Mouse (Mus musculus): ENCODE data around the gene Nmu. TPM values are rescaled to one million over a fixed set of nuclear protein-coding genes. Genes with fewer than 3 reads are reported as not detected.

The Nmu gene
- polyA plus RNA-seq (2014; fragmentation: Nextera tagmentation; extraction: Ambion mirVana) = not detected in 2 replicates

DNA sequence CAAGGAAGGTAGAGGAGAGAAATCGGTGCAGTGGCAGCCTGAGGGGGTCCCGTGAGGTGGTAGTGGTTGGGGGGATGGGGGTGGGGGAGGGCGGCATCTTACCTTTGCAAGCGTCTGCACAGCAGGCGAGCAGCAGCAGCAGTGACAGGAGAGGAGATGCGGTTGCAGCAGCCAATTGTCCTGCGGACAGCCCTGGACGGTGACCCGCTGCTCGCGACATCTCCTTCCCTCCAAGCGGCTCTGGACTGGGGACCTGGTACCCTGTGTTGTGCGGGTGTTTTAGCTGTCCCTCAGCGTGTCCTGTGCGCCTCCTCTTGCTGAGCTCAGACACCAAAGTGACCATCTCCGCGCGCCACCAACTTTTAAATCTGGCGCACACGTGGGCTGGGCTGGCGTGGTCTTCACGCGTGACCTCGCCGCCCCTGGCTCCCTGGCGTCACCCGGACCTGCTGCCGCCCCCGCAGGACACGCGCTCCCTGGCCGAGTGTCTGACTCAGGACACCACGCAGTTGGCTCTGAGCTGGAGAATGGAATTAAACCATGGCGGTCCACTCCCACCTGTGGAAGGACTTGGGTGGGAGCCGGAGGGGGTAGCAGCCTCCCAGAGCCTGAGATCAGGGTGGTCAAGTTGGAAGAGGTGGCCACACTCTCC is at the start of gene Nmu:
TSS of gene Nmu (minus strand) at position 336 of the 652 bp plus-strand sequence.
- Histone ChIP-seq H3K9ac (ENCODE audit: low read length) (peak within 1 kb of the TSS; percentile 52; the same call in 1 of the 2 replicates), H3K4me1 (ENCODE audit: control insufficient read depth in 2 of 2, insufficient read depth in 2 of 2, low read length in 2 of 2) (peaks cover 6 to 8% of the 10 kb centered on the region in 2 experiments; a peak in 3 of 4 replicates), H3K36me3 (ENCODE audit: control insufficient read depth, insufficient read depth, low read length) (no peaks in the 10 kb centered on the region), H3K4me2 (ENCODE audit: low read length) (peak within 1 kb of the TSS; percentile 77), H3K9me3 (ENCODE audit: control insufficient read depth, low read length) (no peaks in the 10 kb centered on the region), H3K4me3 (ENCODE audit: control insufficient read depth in 1 of 2, insufficient read depth in 1 of 2, low read depth in 1 of 2, low read length in 2 of 2) (peak within 1 kb of the TSS; percentile 32 to 36), H3K27me3 (ENCODE audit: control insufficient read depth, insufficient read depth, low read length) (peaks cover 24% of the 10 kb centered on the region), H3K27ac (replicated peaks in 1 of 2; ENCODE audit: control insufficient read depth in 1 of 2, insufficient read depth in 1 of 2, low read depth in 2 of 2, low read length in 2 of 2) (no peak within 1 kb of the TSS)
- ATAC-seq (ENCODE audit: insufficient number of reproducible peaks, insufficient read depth, low FRiP score, low read depth) = no peak
- WGBS = 6% methylated on average over 35 of the region's 35 CpGs

DNA sequence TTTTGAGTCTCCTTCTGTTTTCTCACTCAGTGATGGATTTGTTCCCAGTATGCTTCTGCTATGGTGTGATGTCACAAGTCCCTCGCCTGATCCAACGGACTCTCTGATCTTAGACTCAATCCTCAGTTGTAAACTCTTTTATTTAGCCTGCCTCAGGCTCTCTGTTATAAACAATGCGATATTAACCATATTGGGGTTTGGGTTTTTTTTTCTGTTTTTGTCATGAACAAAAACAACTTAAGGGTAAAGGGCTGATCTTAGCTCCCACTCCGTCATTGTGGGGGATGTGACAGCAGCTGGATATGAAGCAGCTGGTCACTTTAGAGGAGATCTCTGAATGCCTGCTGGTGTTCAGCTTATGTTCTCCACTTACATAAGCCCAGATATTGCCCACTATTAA is 48.1 kb upstream of the Nmu start:
- WGBS = 77% methylated on average over 4 of the region's 4 CpGs
- Histone ChIP-seq H3K9me3 (ENCODE audit: control insufficient read depth, low read length) (no peaks in the 10 kb centered on the region), H3K9ac (ENCODE audit: low read length) (no peak overlapping the region), H3K4me3 (ENCODE audit: control insufficient read depth in 1 of 2, insufficient read depth in 1 of 2, low read depth in 1 of 2, low read length in 2 of 2) (no peak overlapping the region), H3K4me2 (ENCODE audit: low read length) (no peak overlapping the region), H3K27ac (replicated peaks in 1 of 2; ENCODE audit: control insufficient read depth in 1 of 2, insufficient read depth in 1 of 2, low read depth in 2 of 2, low read length in 2 of 2) (no peak overlapping the region), H3K4me1 (ENCODE audit: control insufficient read depth in 2 of 2, insufficient read depth in 2 of 2, low read length in 2 of 2) (no peaks in the 10 kb centered on the region), H3K36me3 (ENCODE audit: control insufficient read depth, insufficient read depth, low read length) (no peaks in the 10 kb centered on the region), H3K27me3 (ENCODE audit: control insufficient read depth, insufficient read depth, low read length) (no peaks in the 10 kb centered on the region)
- no peak for ATAC-seq (ENCODE audit: insufficient number of reproducible peaks, insufficient read depth, low FRiP score, low read depth)

DNA sequence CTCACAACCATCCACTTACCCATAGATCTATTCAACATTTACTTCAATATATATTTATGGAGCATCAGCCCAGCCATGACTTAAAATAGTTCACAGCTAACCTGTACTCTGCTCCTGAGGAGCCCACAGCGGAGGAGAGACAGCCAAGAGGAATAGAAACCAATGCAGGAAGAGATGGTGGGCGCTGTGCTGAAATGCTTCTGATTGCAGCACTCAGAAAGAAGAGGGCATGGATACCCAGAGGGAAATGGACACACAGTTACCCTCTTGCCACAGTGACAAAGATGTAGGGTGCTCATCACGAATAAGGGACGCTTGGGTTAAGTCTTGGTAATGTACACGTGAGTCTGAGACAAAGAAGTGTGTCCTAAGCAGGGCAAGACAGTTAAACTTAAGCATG is 30.8 kb upstream of the Nmu start:
- no peak overlapping the region for H3K4me3 ChIP-seq (ENCODE audit: control insufficient read depth in 1 of 2, insufficient read depth in 1 of 2, low read depth in 1 of 2, low read length in 2 of 2)
- H3K9ac ChIP-seq (ENCODE audit: low read length) = no peak overlapping the region
- no peak for ATAC-seq (ENCODE audit: insufficient number of reproducible peaks, insufficient read depth, low FRiP score, low read depth)
- no peaks in the 10 kb centered on the region for H3K9me3 ChIP-seq (ENCODE audit: control insufficient read depth, low read length)
- H3K27me3 ChIP-seq (ENCODE audit: control insufficient read depth, insufficient read depth, low read length) = no peaks in the 10 kb centered on the region
- WGBS = 82% methylated on average over 5 of the region's 5 CpGs
- H3K27ac ChIP-seq (replicated peaks in 1 of 2; ENCODE audit: control insufficient read depth in 1 of 2, insufficient read depth in 1 of 2, low read depth in 2 of 2, low read length in 2 of 2) = no peak overlapping the region
- no peaks in the 10 kb centered on the region for H3K36me3 ChIP-seq (ENCODE audit: control insufficient read depth, insufficient read depth, low read length)
- H3K4me1 ChIP-seq (ENCODE audit: control insufficient read depth in 2 of 2, insufficient read depth in 2 of 2, low read length in 2 of 2) = no peaks in the 10 kb centered on the region
- H3K4me2 ChIP-seq (ENCODE audit: low read length) = no peak overlapping the region

DNA sequence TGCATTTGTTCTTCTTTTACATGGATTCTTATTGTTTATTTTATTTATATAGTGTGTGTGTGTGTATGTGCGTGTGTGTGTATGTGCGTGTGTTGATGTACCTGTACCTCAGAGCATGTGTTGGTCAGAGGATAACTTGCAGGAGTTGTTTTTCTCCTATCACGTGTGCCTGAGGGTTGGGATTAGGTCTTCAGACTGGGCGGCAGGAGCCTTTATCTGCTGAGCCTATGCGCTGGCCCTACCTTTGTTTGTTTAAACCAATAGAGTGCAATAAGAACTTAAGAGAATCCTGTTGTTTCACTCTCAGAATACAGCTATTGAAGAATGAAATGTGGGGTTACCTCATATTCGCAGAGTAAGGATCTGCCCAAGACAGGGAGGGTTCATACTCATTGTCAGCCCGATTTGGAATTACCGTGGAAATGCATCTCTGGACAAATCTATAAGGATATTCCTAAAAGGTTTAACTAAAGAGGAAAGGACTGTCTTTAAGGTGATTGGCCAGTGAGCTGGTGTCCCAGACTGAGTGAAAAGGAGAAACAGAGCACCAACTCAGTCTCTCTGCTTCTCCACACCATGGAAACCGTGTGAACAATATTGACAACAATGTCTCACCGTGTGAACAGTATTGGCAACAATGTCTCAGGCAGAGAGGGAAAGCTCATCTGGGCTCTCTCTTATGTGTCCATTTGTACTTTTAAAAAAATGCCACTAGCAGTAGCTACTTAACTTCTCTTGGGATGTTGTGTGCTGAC is 25.6 kb upstream of the Nmu start:
- Histone ChIP-seq H3K4me3 (ENCODE audit: control insufficient read depth in 1 of 2, insufficient read depth in 1 of 2, low read depth in 1 of 2, low read length in 2 of 2) (no peak overlapping the region), H3K4me2 (ENCODE audit: low read length) (no peak overlapping the region), H3K27me3 (ENCODE audit: control insufficient read depth, insufficient read depth, low read length) (no peaks in the 10 kb centered on the region), H3K4me1 (ENCODE audit: control insufficient read depth in 2 of 2, insufficient read depth in 2 of 2, low read length in 2 of 2) (no peaks in the 10 kb centered on the region), H3K36me3 (ENCODE audit: control insufficient read depth, insufficient read depth, low read length) (no peaks in the 10 kb centered on the region), H3K9me3 (ENCODE audit: control insufficient read depth, low read length) (no peaks in the 10 kb centered on the region), H3K27ac (replicated peaks in 1 of 2; ENCODE audit: control insufficient read depth in 1 of 2, insufficient read depth in 1 of 2, low read depth in 2 of 2, low read length in 2 of 2) (no peak overlapping the region), H3K9ac (ENCODE audit: low read length) (no peak overlapping the region)
- WGBS = 80% methylated on average over 10 of the region's 10 CpGs
- ATAC-seq (ENCODE audit: insufficient number of reproducible peaks, insufficient read depth, low FRiP score, low read depth) = no peak

DNA sequence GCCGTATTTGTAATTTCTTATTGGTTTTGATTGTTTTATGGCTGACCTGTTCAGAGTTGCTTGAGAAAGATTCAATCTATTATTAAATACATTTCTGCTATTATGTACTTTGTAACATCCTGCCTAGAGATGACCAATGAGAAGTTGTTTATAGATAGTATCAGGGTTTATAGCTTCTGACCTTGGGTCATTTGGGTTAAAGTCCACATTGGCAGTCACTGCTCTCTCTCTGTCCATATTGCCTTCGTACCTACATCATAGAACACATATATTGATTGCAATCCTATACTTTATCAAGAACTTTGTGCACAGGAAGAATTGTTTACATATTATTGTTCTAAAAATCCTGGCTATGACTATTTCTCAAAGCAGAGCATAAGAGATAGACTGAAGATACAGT is 24.9 kb upstream of the Nmu start:
- no peak overlapping the region for H3K9ac ChIP-seq (ENCODE audit: low read length)
- no peak overlapping the region for H3K27ac ChIP-seq (replicated peaks in 1 of 2; ENCODE audit: control insufficient read depth in 1 of 2, insufficient read depth in 1 of 2, low read depth in 2 of 2, low read length in 2 of 2)
- no peak for ATAC-seq (ENCODE audit: insufficient number of reproducible peaks, insufficient read depth, low FRiP score, low read depth)
- no peaks in the 10 kb centered on the region for H3K9me3 ChIP-seq (ENCODE audit: control insufficient read depth, low read length)
- no peak overlapping the region for H3K4me2 ChIP-seq (ENCODE audit: low read length)
- 89% methylated on average over 2 of the region's 2 CpGs for WGBS
- H3K4me3 ChIP-seq (ENCODE audit: control insufficient read depth in 1 of 2, insufficient read depth in 1 of 2, low read depth in 1 of 2, low read length in 2 of 2) = no peak overlapping the region
- no peaks in the 10 kb centered on the region for H3K27me3 ChIP-seq (ENCODE audit: control insufficient read depth, insufficient read depth, low read length)
- no peaks in the 10 kb centered on the region; a peak in 1 of 4 replicates for H3K4me1 ChIP-seq (ENCODE audit: control insufficient read depth in 2 of 2, insufficient read depth in 2 of 2, low read length in 2 of 2)
- no peaks in the 10 kb centered on the region for H3K36me3 ChIP-seq (ENCODE audit: control insufficient read depth, insufficient read depth, low read length)

DNA sequence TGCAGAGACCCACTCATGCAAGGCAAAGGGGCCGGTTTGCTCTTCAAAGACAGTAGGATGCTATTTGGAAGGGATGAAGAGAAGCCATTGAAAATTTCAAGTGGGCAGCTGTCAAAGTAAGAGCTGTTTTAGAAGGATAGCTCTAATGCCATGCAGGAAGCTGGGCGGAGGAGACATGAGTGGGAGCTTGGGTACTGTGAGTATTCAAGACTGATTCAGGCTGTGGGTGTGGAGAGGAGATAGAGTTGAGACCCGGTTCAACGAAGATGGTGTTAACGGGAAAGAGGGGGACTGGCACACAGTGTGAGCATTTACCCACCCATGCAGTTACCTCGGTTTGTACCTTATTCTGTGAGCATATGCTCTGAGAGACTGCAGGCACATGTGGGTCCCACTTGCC is 20.1 kb upstream of the Nmu start:
- Histone ChIP-seq H3K27ac (replicated peaks in 1 of 2; ENCODE audit: control insufficient read depth in 1 of 2, insufficient read depth in 1 of 2, low read depth in 2 of 2, low read length in 2 of 2) (no peak overlapping the region), H3K9me3 (ENCODE audit: control insufficient read depth, low read length) (no peaks in the 10 kb centered on the region), H3K27me3 (ENCODE audit: control insufficient read depth, insufficient read depth, low read length) (no peaks in the 10 kb centered on the region), H3K4me1 (ENCODE audit: control insufficient read depth in 2 of 2, insufficient read depth in 2 of 2, low read length in 2 of 2) (peaks cover 0 to 4% of the 10 kb centered on the region in 2 experiments; a peak in 2 of 4 replicates), H3K36me3 (ENCODE audit: control insufficient read depth, insufficient read depth, low read length) (no peaks in the 10 kb centered on the region), H3K9ac (ENCODE audit: low read length) (no peak overlapping the region), H3K4me2 (ENCODE audit: low read length) (no peak overlapping the region), H3K4me3 (ENCODE audit: control insufficient read depth in 1 of 2, insufficient read depth in 1 of 2, low read depth in 1 of 2, low read length in 2 of 2) (no peak overlapping the region)
- no peak for ATAC-seq (ENCODE audit: insufficient number of reproducible peaks, insufficient read depth, low FRiP score, low read depth)
- WGBS = 64% methylated on average over 6 of the region's 6 CpGs

DNA sequence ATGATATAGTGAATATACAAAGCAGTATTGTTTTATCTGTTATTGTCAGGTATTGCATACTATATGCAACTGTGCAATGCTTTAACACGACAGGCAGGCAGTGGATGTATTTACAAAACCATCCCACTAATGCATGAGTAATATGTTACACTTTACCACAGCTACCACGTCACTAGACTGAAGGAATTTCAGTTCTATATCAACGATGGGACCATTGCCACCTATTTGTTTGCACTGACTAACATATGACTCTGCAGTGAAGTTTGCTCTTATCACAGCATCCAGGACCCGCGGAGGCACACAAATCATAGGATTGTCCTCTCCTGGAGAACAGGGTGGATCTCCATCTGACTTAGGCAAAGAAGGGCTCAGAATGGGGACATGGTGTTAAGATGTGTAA is 18.2 kb upstream of the Nmu start:
- H3K9ac ChIP-seq (ENCODE audit: low read length) = no peak overlapping the region
- no peak overlapping the region for H3K27ac ChIP-seq (replicated peaks in 1 of 2; ENCODE audit: control insufficient read depth in 1 of 2, insufficient read depth in 1 of 2, low read depth in 2 of 2, low read length in 2 of 2)
- no peak for ATAC-seq (ENCODE audit: insufficient number of reproducible peaks, insufficient read depth, low FRiP score, low read depth)
- H3K4me2 ChIP-seq (ENCODE audit: low read length) = no peak overlapping the region
- no peak overlapping the region for H3K4me3 ChIP-seq (ENCODE audit: control insufficient read depth in 1 of 2, insufficient read depth in 1 of 2, low read depth in 1 of 2, low read length in 2 of 2)
- 84% methylated on average over 5 of the region's 5 CpGs for WGBS
- H3K4me1 ChIP-seq (ENCODE audit: control insufficient read depth in 2 of 2, insufficient read depth in 2 of 2, low read length in 2 of 2) = peaks cover 0 to 4% of the 10 kb centered on the region in 2 experiments; a peak in 2 of 4 replicates
- H3K9me3 ChIP-seq (ENCODE audit: control insufficient read depth, low read length) = no peaks in the 10 kb centered on the region
- no peaks in the 10 kb centered on the region for H3K27me3 ChIP-seq (ENCODE audit: control insufficient read depth, insufficient read depth, low read length)
- no peaks in the 10 kb centered on the region for H3K36me3 ChIP-seq (ENCODE audit: control insufficient read depth, insufficient read depth, low read length)
